Mouse (Mus musculus): Measurements from ENCODE around the gene Cox6b1. TPM values are rescaled to one million over a fixed set of nuclear protein-coding genes. Genes with fewer than 3 reads are reported as not detected.

Cox6b1 gene
- total RNA-seq, 2 experiments from 2014 or later = 573 to 579 TPM

DNA sequence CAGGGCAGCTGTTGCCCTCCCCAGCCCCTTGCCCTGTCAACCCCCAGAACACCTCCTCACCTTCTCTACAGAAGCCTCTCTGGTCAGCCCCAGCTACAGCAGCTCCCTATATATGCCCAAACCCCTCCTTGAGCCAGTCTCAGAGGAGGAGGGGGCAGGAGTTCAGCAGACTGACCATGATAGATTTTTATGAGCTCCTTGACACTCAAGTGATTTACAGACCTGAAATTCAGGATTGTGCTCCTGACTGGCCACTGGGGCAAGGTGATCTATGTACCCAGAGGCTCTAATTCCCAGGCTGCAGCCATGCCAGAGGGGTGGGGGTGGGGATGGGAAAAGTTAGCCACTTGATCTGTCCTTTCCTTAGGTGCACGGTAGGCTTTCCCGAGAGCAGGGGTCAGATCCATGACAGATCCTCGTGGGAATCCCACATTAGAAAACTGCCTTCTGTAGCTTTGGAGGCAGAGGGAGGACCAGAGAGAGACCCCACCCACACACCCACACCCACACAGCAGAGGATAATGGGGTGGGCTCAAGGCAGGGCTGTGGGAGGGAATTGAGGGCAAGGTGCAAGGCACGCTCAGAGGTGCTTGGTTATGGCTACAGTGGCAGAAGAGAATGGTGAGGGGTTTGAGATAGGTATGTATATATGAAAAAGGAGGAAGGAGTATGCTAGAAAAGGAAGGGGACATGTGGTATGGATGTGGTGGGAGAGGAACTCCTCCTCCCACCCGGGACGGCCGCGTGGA lies 13.1 kb downstream of the Cox6b1 start, which contains the start of gene Upk1a:
Gene Upk1a (minus strand): TSS at position 194 of the 749 bp plus-strand sequence.
- intact Hi-C loops (cut with DNase I) = no loop called here
- no peak for DNase-seq

DNA sequence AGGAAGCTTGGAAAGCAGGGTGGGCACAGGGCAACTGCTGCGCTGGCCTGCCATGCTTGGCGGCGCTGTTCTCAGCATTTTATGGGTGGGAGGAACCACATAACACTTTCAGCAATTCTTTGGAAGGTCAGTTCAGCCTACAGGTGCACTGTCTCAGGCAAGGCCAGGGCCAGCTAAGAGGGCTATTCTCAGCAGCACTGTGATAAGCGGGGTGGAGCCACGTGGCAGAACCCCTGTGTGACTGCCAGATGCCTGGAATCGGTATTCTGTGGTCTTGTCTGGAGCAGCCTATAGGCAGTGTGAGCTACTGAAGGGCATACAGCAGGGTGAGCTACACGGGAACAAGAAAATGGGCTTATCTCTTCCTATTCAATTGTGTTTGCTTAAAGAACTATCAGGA lies 15.9 kb downstream of the Cox6b1 start:
- intact Hi-C loops (cut with DNase I) = no loop called here
- DNase-seq = no peak

DNA sequence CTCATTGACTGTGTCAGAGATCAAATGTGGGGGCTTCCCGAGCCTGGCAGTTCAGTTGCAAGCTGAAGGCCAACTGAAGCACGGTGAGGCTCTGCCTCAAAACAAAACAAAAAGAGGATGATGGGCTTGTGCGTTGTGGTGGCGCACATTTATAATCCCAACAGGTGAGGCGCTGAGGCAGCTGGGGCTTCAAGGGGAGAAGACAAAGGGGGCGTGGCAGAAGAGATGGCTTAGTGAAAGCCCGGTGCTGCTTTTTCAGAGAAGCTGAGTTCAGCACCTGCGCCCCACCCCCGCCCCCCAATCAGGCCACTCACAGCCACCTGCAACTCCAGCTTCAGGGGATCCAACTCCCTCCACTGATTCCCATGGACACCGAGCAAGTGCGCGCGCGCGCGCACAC lies 17.5 kb downstream of the Cox6b1 start:
- DNase-seq = no peak
- intact Hi-C loops (cut with DNase I) = no loop called here

DNA sequence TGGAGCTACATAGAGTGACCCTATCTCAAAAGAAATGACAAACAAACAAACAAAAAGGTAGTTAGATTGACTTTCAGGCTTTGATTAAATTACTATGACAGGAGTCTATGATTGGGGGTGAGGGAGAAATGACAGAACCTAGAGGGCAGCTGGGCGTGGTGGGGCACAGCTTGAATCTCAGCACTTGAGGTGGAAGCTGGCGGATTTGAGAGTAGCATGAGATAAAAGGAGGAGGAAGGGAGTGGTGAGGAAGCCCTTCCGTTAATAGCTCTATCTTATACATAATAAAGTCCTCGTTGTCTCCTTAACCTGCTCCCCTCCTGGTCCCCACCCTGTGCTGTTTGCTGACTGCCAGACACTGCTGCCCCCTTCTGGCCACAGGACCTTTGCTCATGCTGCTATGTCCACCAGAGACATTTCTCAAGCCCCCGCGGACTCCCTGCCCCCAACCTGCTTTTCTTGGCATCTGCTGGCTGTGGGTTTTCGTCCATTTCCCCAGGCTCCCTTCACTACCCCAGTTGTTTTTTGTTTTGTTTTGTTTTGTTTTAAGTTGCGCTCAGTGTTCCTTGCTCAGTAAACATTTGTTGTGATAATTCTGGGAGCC lies 18.1 kb downstream of the Cox6b1 start:
- peak; percentile 77 for DNase-seq
- intact Hi-C loops (cut with DNase I) = no loop called here

DNA sequence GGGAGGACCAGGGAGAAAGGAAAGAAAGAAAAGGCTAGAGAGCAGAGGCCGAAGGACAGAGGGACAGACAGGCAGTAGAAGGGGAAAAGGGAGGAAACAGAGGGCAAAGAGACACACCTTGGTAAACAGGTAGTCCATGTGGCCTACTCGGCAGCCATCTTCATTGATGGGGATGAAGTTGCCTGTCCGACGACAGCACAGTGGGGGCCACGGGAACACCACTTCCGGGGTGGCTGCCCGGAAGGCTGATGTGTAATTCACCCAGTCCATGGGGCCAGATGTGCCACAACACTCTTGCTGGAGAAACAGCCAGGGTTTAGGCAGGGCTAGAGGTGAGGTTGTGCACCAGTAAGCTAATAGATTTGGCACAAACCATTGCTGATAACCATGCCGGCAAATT lies 21.0 kb downstream of the Cox6b1 start:
- DNase-seq = no peak
- intact Hi-C loops (cut with DNase I) = no loop called here

DNA sequence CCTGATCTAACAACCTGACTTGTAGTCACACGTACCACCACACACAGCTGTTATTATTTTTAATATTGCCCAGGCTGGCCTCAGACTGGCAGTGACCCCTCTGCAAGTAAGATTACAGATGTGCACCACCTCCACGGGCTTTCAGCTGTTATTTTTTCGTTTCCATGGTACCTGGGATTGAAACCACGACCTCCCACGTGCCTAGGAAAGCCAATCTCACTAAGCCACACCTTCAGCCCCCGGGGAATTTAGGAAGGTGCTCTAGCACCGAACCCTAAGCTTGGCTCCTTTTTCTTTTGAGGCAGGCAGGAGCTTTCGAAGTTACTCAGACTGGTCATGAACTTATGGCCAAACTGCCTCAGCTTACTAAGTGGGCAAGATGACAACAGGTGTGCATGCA lies 21.5 kb downstream of the Cox6b1 start:
- no peak for DNase-seq
- intact Hi-C loops (cut with DNase I) = no loop called here

DNA sequence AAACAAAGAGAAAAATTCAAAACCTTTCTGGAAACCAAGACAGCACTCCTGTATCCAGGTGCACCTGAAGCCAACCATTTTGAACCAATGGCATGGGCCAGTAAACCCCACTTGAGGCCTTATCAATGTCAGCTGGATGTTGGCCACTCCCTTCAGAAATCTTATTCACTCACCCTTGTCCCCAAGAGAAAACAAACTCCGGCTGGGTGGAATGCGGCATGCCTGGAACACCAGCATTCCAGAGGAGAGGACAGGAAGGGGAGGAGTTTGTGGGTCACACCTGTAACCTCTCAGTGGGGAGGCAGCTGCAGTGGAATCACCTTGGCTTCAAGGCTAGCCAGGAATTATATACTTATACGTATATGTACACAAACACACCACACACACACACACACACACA lies 23.4 kb downstream of the Cox6b1 start:
- no peak for DNase-seq
- intact Hi-C loops (cut with DNase I) = no loop called here

DNA sequence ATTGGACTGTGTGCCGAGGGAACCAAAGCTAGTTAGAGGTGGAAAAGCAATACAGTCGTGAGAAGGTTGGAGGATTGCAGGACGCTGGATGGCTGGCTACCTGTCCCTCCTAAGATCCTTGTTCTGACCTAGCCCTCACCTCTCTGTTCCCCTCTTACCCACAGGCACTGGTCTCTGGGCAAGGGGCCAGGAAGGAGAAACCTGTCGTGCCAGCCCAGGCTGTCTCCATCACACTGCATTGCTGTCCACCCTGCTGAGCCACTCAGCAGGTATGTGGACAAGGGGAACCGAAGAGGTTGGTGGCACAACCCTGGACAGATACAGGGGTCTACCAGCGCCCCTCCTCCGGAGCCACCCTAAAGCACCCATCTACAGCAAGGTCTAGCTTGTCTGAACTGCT lies 25.3 kb downstream of the Cox6b1 start:
- intact Hi-C loops (cut with DNase I) = no loop called here
- DNase-seq = peak; percentile 22

DNA sequence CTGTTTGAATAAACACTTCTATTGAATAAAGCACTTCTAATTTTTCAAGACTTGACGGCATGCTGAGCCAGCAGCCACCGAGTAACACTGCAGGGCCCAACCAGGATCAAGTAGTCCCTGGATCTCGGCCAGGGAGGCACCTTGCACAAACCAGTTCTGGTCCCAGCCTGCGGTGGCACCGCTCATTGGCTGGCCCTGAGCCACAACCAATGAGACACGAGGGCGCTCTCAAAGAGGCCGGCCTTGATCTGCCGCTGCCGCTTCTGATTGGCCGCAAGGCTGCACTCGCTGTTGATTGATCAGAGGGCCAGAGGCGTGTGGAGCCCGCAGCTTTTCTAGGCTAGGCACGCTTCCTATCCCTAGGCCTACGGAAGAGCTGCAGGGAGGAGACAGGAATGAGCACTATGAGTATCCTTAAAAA lies 26.0 kb downstream of the Cox6b1 start:
- intact Hi-C loops (cut with DNase I) = no loop called here
- DNase-seq = peak; percentile 95

DNA sequence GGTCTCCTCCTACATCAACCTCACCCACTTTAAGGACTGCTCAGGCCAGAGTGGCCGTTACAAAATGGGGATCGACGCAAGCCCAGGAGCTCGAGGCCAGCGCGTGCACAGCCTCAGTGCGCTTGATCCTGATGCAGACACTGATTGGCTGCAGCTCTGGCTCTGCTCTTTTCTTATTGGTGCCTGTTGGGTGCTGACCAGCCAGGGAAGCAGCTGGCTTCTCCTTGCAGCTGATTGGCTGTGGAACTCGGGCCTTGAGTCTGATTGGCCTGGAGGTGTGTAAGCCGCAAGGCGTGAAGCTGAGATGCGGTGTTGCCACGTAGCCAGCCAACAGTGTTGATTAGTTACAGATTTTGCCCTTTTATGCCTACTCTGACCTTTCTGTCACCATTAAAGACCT lies 27.2 kb downstream of the Cox6b1 start, which contains the start of gene Zbtb32:
Gene Zbtb32 (minus strand): TSS at position 124 of the 400 bp plus-strand sequence.
- no peak for DNase-seq
- intact Hi-C loops (cut with DNase I) = no loop called here

DNA sequence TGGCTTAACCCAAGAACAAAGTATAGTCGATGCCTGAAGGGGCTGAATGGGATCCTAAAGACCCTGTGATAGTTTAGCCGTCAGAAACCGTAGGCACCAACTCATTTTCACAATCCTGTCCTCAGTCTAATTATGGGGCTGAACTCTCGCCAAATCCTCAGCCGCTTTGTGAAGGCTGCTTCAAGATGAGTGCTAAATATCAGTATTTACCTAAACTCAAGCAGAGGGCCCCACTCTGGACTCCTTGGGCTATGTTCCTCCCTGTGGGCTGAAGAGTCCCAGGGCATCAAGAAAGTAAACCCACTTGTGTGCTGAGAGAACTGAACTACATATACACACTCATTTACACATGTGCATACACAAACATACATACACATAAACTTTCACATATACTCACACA lies 29.1 kb downstream of the Cox6b1 start:
- no peak for DNase-seq
- intact Hi-C loops (cut with DNase I) = no loop called here

DNA sequence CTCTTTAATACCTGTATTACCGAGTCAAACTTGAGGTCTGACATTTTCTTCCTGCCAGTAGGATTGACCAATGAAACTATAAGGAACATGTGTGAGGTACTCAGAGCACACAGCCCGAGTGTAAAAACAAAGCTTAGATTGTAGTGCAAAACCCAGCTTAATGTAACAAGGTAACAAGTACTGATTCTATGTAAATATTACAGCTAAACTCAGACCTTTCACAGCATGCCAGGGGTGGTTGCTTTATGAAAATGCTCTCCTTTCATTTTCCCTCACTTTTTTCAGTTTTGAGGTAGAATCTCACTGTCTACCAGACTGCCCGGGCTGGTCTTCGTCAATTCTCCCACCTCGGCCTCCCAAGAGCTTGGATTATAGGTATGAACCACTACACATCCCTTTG lies 29.9 kb downstream of the Cox6b1 start:
- DNase-seq = no peak
- intact Hi-C loops (cut with DNase I) = no loop called here

DNA sequence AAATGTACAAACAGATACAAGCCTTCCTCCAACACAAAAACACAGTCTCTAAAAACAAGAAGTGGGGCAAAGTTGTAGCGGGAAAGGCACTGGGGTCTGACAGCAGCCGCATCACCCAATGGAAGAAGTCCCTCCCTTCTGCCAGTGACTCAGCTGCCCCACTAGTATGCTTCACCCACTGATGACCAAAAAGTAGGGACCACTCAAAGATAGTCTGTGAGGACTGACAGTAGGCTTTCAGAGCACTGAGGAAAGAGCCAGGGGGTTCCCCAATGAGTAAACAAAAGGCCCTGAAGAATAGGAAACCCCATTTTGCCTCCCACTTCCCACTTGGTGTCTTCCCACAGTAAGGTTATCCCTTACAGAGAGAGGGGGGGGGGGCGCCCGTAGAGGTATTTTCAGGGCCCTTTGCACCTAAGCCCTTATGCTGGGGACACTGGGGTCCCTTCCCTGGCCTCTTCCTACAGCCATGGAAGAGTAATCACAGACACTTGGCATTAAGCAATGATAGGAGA lies 31.4 kb downstream of the Cox6b1 start:
- DNase-seq = no peak

DNA sequence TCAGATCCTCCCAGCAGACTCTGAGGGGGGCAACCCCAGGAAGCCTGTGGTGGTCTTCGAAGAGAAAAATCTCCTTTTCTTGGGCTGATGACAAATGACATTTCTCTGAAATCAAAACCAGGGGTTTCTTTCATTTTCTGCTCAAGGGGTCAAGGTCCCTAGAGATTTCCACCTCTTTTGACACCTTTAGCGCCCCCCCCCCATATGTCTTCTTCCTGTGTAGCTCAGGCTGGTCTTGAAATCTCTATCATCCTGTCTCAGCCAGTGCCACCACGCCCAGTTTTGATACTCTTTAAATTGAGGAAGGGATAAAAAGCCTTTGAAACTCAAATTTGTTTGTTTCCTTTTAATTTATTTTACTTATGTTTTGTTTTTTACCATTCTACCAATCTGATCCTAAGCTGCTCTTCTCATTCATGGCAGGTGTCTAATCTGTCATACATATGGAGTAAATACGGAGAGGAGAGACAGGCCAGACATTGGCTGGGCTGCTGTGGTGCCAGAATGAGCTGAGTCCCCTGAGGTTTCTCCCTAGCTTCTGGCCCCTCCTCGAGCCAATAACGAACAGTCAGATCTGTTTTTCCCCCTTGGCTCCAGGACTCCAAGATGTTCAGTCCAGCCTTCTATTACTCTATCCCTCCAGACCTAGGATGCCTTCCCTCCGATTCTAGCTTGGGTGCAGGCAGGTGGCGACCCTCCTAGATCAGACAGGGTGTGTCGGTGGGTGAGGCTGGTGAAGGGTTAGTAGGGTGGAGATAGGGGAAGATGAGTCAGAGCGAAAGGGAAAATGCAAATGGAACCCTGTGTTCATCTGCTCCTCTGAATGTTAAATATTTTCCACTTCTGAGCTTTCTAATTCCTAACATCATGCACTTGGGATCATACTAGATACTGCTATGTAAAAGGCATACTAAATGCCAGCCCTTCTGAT lies 32.1 kb downstream of the Cox6b1 start:
- DNase-seq = peak; percentile 38
- intact Hi-C loops (cut with DNase I) = no loop called here

More for the DNA sequence above, 31.4 kb downstream of the Cox6b1 start:
- intact Hi-C loops (cut with DNase I) = no loop called here

DNA sequence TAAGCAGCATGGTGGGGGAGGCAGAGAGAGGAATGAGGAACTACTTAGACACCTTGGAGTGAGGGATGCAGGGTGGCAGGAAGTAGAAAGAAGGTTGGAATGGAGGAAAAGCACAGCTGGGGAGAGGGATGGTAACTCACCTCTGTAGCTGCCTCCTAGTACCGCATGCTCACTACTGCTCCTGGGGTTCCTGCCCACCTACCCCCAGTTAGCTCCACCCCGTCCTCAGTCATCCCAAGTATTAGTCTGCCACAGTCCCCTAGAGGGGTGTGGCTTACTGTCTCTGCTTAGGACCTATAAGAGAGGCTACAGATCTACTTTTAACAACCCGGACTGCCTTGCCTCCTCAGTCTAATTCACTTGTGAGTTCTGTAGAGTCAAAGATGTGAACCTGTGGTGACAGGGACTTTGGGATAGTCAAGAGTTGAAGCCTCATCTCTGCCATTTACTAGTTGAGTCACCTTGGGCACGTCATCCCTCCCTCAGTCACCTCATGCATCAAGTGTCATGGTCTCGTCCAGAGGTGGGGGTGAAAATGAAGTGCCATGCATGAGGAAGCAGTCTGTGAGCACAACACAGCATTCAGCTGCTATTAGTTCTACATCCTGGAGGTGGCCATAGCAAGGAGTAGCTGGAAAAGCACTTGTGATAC lies 33.1 kb downstream of the Cox6b1 start:
- no peak for DNase-seq
- intact Hi-C loops (cut with DNase I) = no loop called here

DNA sequence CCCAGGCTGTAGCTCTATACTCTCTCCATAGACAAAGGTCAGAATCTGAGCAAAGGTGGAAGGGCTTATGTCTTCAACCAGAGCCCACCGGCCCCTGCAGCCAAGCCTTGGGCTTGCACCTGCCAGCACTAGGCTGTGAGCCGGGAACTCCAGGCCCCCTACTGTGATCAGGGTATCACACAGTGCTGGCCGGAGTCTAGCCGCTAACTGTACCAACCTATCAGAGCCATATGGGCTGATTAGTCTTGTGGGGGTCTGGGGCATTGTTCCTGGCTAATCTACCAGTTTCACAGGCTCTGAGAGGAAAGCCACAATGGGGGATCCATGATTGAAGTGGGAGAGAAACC lies 34.4 kb downstream of the Cox6b1 start:
- DNase-seq = no peak
- intact Hi-C loops (cut with DNase I) = no loop called here

DNA sequence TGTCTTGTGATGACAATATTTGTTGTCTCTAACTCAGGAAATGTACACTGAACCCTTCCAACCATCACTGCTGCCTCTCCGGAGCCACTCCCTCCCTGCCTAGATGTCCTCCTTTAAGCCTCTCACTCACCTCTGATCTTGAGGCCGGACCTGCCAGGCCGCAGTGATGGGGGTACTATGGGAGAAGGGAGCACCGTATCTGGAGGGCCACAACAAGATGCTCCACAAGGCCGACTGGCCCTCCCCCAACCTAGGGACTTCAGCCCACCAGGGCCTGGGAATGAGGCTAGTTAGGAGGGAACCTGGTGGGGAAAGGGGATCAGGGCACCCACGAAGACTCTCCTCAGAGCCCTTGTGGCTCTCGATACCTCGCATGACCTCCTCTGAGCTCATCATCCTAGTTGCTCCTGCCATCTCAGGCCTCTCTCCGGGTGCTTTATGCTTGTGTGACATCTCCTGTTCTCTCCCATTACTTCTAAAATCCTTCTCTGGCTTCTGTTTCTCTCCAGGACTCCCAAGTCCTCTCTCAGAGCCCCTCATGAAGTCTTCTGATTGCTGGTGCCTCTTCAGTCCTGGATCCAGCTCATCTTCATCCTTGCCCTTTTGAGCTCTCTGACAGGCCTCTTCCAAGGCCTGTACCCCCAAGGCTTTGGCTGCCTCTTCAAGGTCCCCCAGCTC lies 34.9 kb downstream of the Cox6b1 start:
- DNase-seq = no peak
- intact Hi-C loops (cut with DNase I) = no loop called here

DNA sequence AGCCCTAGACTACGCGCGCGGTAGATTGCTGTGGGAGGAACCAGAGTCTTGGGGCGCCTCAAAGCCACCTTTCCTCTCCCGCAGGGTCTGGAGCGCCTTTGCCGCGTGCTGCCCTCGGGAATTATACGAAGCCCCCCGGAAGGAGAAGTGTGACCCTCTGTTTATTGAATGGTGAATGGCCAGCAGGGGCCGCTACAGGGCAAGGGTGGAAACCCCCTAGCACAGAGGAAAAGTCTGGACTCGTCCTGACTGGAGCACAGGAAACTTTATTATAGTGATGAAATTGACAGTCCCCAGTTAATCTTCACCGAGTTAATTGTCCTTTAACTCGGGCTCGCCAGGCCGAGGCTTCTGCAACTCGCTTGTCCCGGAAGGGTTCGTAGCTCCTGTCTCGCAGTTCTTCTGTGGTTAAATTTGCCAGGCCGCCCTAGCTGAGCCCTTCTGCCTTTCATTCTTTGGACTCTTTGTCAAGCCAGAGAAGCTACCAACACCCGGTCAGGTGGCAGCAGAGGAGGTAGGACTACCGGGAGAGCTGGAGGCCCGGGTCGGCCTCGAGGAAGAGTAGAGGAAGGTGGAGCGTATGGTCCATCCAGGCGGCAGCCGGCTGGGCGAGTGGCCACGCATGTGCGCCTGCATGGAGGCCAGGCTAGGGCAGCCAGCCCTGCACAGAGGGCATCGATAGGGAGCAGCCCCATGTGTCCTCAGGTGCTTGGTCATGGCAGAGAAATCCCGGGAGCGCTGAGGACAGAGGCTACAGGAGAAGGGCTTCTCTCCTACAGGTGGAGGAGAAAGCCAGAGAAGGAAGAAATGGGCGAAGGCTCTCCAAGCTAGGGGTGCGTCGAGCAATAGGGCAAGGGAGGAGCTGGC lies 36.3 kb downstream of the Cox6b1 start:
- peak; percentile 93 for DNase-seq
- intact Hi-C loops (cut with DNase I) = no loop called here

All from left cerebral cortex, postnatal 4 days (tissue).